Mouse (Mus musculus): ENCODE measurements at regions not wholly inside any gene's neighbourhood (a gene's known extent, or its start where the extent isn't known, plus 50 kb on each side); places are given as distances from the start of the nearest gene placed in this dataset.

- Histone ChIP-seq H3K27ac (ENCODE audit: low read depth, low read length) (no peak overlapping the region), H3K36me3 (ENCODE audit: control insufficient read depth, insufficient read depth, low read length) (no peaks in the 10 kb centered on the region), H3K9me3 (ENCODE audit: control insufficient read depth, low read length) (no peaks in the 10 kb centered on the region), H3K4me2 (no peak overlapping the region), H3K27me3 (replicated peaks; ENCODE audit: control insufficient read depth, insufficient read depth, low read length) (no peaks in the 10 kb centered on the region), H3K9ac (ENCODE audit: low read depth, low read length) (no peak overlapping the region), H3K4me1 (replicated peaks; ENCODE audit: control insufficient read depth, insufficient read depth, low read length) (no peaks in the 10 kb centered on the region), H3K4me3 (ENCODE audit: low read depth, low read length) (no peak overlapping the region)
- 73% methylated on average over 1 of the region's 1 CpGs for WGBS
- DNase-seq (ENCODE audit: low spot score) (no peak), ATAC-seq (replicated peaks; ENCODE audit: low FRiP score) (no peak)
Observed at GRCm38 (mm10) chr14:58783201-58783600, 359.5 kb downstream of the 1700129C05Rik start.

- no peak overlapping the region for H3K4me2 ChIP-seq
- no peak overlapping the region for H3K27ac ChIP-seq (ENCODE audit: low read depth, low read length)
- H3K9me3 ChIP-seq (ENCODE audit: control insufficient read depth, low read length) = no peaks in the 10 kb centered on the region
- H3K27me3 ChIP-seq (replicated peaks; ENCODE audit: control insufficient read depth, insufficient read depth, low read length) = no peaks in the 10 kb centered on the region
- ATAC-seq (replicated peaks; ENCODE audit: low FRiP score) (no peak), DNase-seq (ENCODE audit: low spot score) (no peak)
- WGBS = 80% methylated on average over 4 of the region's 4 CpGs
- H3K36me3 ChIP-seq (ENCODE audit: control insufficient read depth, insufficient read depth, low read length) = no peaks in the 10 kb centered on the region
- H3K4me3 ChIP-seq (ENCODE audit: low read depth, low read length) = no peak overlapping the region
- H3K9ac ChIP-seq (ENCODE audit: low read depth, low read length) = no peak overlapping the region
- H3K4me1 ChIP-seq (replicated peaks; ENCODE audit: control insufficient read depth, insufficient read depth, low read length) = no peaks in the 10 kb centered on the region
Observed at GRCm38 (mm10) chr14:58780306-58780705, 362.4 kb downstream of the 1700129C05Rik start.

- DNase-seq (ENCODE audit: low spot score) (no peak), ATAC-seq (replicated peaks; ENCODE audit: low FRiP score) (no peak)
- 85% methylated on average over 4 of the region's 4 CpGs for WGBS
- H3K4me1 ChIP-seq (replicated peaks; ENCODE audit: control insufficient read depth, insufficient read depth, low read length) = no peaks in the 10 kb centered on the region
- no peaks in the 10 kb centered on the region for H3K27me3 ChIP-seq (replicated peaks; ENCODE audit: control insufficient read depth, insufficient read depth, low read length)
- no peaks in the 10 kb centered on the region for H3K9me3 ChIP-seq (ENCODE audit: control insufficient read depth, low read length)
- no peak overlapping the region for H3K4me3 ChIP-seq (ENCODE audit: low read depth, low read length)
- no peak overlapping the region for H3K9ac ChIP-seq (ENCODE audit: low read depth, low read length)
- no peak overlapping the region for H3K27ac ChIP-seq (ENCODE audit: low read depth, low read length)
- H3K36me3 ChIP-seq (ENCODE audit: control insufficient read depth, insufficient read depth, low read length) = no peaks in the 10 kb centered on the region
- H3K4me2 ChIP-seq = no peak overlapping the region
Observed at GRCm38 (mm10) chr14:58778675-58779074, 364.0 kb downstream of the 1700129C05Rik start.

GRCm38 (mm10) chr14:58761291-58761690 is 381.4 kb downstream of the 1700129C05Rik start:
- ATAC-seq (replicated peaks; ENCODE audit: low FRiP score) = no peak
- 80% methylated on average over 2 of the region's 2 CpGs for WGBS

GRCm38 (mm10) chr14:58759759-58760158 is 382.9 kb downstream of the 1700129C05Rik start:
- whole genome bisulfite sequencing = 82% methylated on average over 4 of the region's 4 CpGs
- DNase-seq (ENCODE audit: low spot score) (no peak), ATAC-seq (replicated peaks; ENCODE audit: low FRiP score) (no peak)

More at GRCm38 (mm10) chr14:58761291-58761690, 381.4 kb downstream of the 1700129C05Rik start:
- Histone ChIP-seq H3K9ac (ENCODE audit: low read depth, low read length) (no peak overlapping the region), H3K4me2 (no peak overlapping the region), H3K27me3 (replicated peaks; ENCODE audit: control insufficient read depth, insufficient read depth, low read length) (no peaks in the 10 kb centered on the region), H3K36me3 (ENCODE audit: control insufficient read depth, insufficient read depth, low read length) (no peaks in the 10 kb centered on the region), H3K4me3 (ENCODE audit: low read depth, low read length) (no peak overlapping the region), H3K27ac (ENCODE audit: low read depth, low read length) (no peak overlapping the region), H3K4me1 (replicated peaks; ENCODE audit: control insufficient read depth, insufficient read depth, low read length) (no peaks in the 10 kb centered on the region), H3K9me3 (ENCODE audit: control insufficient read depth, low read length) (no peaks in the 10 kb centered on the region)
- DNase-seq (ENCODE audit: low spot score) = no peak

GRCm38 (mm10) chr14:58753781-58754180 is 388.9 kb downstream of the 1700129C05Rik start:
- Histone ChIP-seq H3K27ac (ENCODE audit: low read depth, low read length) (no peak overlapping the region), H3K4me3 (ENCODE audit: low read depth, low read length) (no peak overlapping the region), H3K27me3 (replicated peaks; ENCODE audit: control insufficient read depth, insufficient read depth, low read length) (no peaks in the 10 kb centered on the region), H3K4me1 (replicated peaks; ENCODE audit: control insufficient read depth, insufficient read depth, low read length) (no peaks in the 10 kb centered on the region), H3K4me2 (no peak overlapping the region), H3K36me3 (ENCODE audit: control insufficient read depth, insufficient read depth, low read length) (no peaks in the 10 kb centered on the region), H3K9me3 (ENCODE audit: control insufficient read depth, low read length) (no peaks in the 10 kb centered on the region), H3K9ac (ENCODE audit: low read depth, low read length) (no peak overlapping the region)
- DNase-seq (ENCODE audit: low spot score) (no peak), ATAC-seq (replicated peaks; ENCODE audit: low FRiP score) (no peak)
- WGBS = 93% methylated on average over 7 of the region's 7 CpGs

More at GRCm38 (mm10) chr14:58759759-58760158, 382.9 kb downstream of the 1700129C05Rik start:
- H3K4me2 ChIP-seq = no peak overlapping the region
- no peaks in the 10 kb centered on the region for H3K36me3 ChIP-seq (ENCODE audit: control insufficient read depth, insufficient read depth, low read length)
- H3K4me3 ChIP-seq (ENCODE audit: low read depth, low read length) = no peak overlapping the region
- H3K9me3 ChIP-seq (ENCODE audit: control insufficient read depth, low read length) = no peaks in the 10 kb centered on the region
- H3K27ac ChIP-seq (ENCODE audit: low read depth, low read length) = no peak overlapping the region
- H3K9ac ChIP-seq (ENCODE audit: low read depth, low read length) = no peak overlapping the region
- H3K27me3 ChIP-seq (replicated peaks; ENCODE audit: control insufficient read depth, insufficient read depth, low read length) = no peaks in the 10 kb centered on the region
- H3K4me1 ChIP-seq (replicated peaks; ENCODE audit: control insufficient read depth, insufficient read depth, low read length) = no peaks in the 10 kb centered on the region

GRCm38 (mm10) chr14:58753136-58753535 is 389.6 kb downstream of the 1700129C05Rik start:
- no peaks in the 10 kb centered on the region for H3K36me3 ChIP-seq (ENCODE audit: control insufficient read depth, insufficient read depth, low read length)
- H3K27ac ChIP-seq (ENCODE audit: low read depth, low read length) = no peak overlapping the region
- DNase-seq (ENCODE audit: low spot score) = no peak
- no peaks in the 10 kb centered on the region for H3K27me3 ChIP-seq (replicated peaks; ENCODE audit: control insufficient read depth, insufficient read depth, low read length)
- no peak overlapping the region for H3K4me3 ChIP-seq (ENCODE audit: low read depth, low read length)
- ATAC-seq (replicated peaks; ENCODE audit: low FRiP score) = no peak
- no peak overlapping the region for H3K4me2 ChIP-seq
- no peaks in the 10 kb centered on the region for H3K4me1 ChIP-seq (replicated peaks; ENCODE audit: control insufficient read depth, insufficient read depth, low read length)
- 68% methylated on average over 1 of the region's 1 CpGs for WGBS
- no peak overlapping the region for H3K9ac ChIP-seq (ENCODE audit: low read depth, low read length)
- H3K9me3 ChIP-seq (ENCODE audit: control insufficient read depth, low read length) = no peaks in the 10 kb centered on the region

- Histone ChIP-seq H3K4me3 (ENCODE audit: low read depth, low read length) (no peak overlapping the region), H3K4me2 (no peak overlapping the region), H3K9me3 (ENCODE audit: control insufficient read depth, low read length) (no peaks in the 10 kb centered on the region), H3K9ac (ENCODE audit: low read depth, low read length) (no peak overlapping the region), H3K4me1 (replicated peaks; ENCODE audit: control insufficient read depth, insufficient read depth, low read length) (no peaks in the 10 kb centered on the region), H3K36me3 (ENCODE audit: control insufficient read depth, insufficient read depth, low read length) (no peaks in the 10 kb centered on the region), H3K27me3 (replicated peaks; ENCODE audit: control insufficient read depth, insufficient read depth, low read length) (no peaks in the 10 kb centered on the region), H3K27ac (ENCODE audit: low read depth, low read length) (no peak overlapping the region)
- WGBS = 76% methylated on average over 1 of the region's 1 CpGs
- DNase-seq (ENCODE audit: low spot score) (no peak), ATAC-seq (replicated peaks; ENCODE audit: low FRiP score) (no peak)
Observed at GRCm38 (mm10) chr14:58726418-58726817, 416.3 kb downstream of the 1700129C05Rik start.

- Histone ChIP-seq H3K4me1 (replicated peaks; ENCODE audit: control insufficient read depth, insufficient read depth, low read length) (no peaks in the 10 kb centered on the region), H3K9ac (ENCODE audit: low read depth, low read length) (no peak overlapping the region), H3K27me3 (replicated peaks; ENCODE audit: control insufficient read depth, insufficient read depth, low read length) (no peaks in the 10 kb centered on the region), H3K4me2 (no peak overlapping the region), H3K36me3 (ENCODE audit: control insufficient read depth, insufficient read depth, low read length) (no peaks in the 10 kb centered on the region), H3K27ac (ENCODE audit: low read depth, low read length) (no peak overlapping the region), H3K9me3 (ENCODE audit: control insufficient read depth, low read length) (no peaks in the 10 kb centered on the region), H3K4me3 (ENCODE audit: low read depth, low read length) (no peak overlapping the region)
- no peak for ATAC-seq (replicated peaks; ENCODE audit: low FRiP score)
- DNase-seq (ENCODE audit: low spot score) = no peak
Observed at GRCm38 (mm10) chr14:58714856-58715255, 427.8 kb downstream of the 1700129C05Rik start.
